Mouse (Mus musculus) embryonic fibroblast, embryonic 13.5 days (primary cell): ENCODE results near the gene Nppa. TPM values are rescaled to one million over a fixed set of nuclear protein-coding genes. Genes with fewer than 3 reads are reported as not detected.
"Not testable (repeated sequence)": the region's sequence is repeated elsewhere in the genome, so short reads cannot be mapped to it uniquely, and the experiment has no call there.

Experiments used
- H3K27ac ChIP-seq: 2 replicates; pipeline ENCODE4 v1.5.1; 2012; ENCODE audit warnings: low read length, control low read depth, inconsistent platforms; ENCODE audit not compliant: insufficient read depth
- H3K4me1 ChIP-seq: 2 replicates; pipeline ENCODE4 v1.6.1; 2011; ENCODE audit warnings: low read length; ENCODE audit not compliant: control insufficient read depth, insufficient read depth
- H3K4me3 ChIP-seq: 2 replicates; pipeline ENCODE4 v1.5.1; 2011; ENCODE audit warnings: mild to moderate bottlenecking, control low read depth, low read length; ENCODE audit not compliant: insufficient read depth
- CTCF ChIP-seq: IDR thresholded peaks from 2 replicates; pipeline ENCODE4 v1.5.1; 2011; ENCODE audit warnings: mild to moderate bottlenecking, control low read depth, low read length, moderate library complexity, borderline replicate concordance; ENCODE audit not compliant: insufficient read depth
- POLR2A ChIP-seq: IDR thresholded peaks from 2 replicates; pipeline ENCODE4 v1.6.1; 2011; ENCODE audit warnings: low read depth, mild to moderate bottlenecking, control low read depth, low read length, moderate library complexity
- polyA plus RNA-seq: library from polyadenylated mRNA; stranded (reverse); fragments of >200 nt; gene quantifications from 2 replicates; pipeline ENCODE4 v1.2.4, GENCODE M21; 2011; ENCODE audit warnings: low read depth; ENCODE audit not compliant: missing spikeins, insufficient read length

The Nppa gene
- polyA plus RNA-seq, 1 experiment: 1.4 TPM

DNA sequence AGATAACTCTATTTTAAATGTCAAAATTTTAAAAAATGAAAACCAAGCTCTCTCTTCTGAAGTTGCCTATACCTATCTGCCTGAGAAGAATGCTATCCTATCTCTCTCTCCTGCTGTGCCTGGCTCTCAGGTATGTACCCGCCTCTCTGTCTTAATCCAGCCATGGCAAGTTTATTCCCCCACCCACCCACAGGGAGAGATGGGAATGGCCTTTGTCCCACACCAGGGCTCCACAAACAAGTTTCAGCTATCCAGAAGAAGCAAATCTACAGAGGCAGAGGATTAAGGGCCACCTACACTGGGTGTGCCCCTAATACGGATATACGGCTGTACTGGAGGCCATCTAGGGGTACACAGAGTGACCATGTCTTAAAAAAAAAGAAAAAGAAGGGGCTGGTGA is 34.9 kb downstream of the Nppa start:
- TF ChIP-seq POLR2A (no peak), CTCF (no peak)
- H3K4me1 ChIP-seq: peaks cover 3% of the 10 kb centered on the region; the same call in 1 of the 2 replicates

DNA sequence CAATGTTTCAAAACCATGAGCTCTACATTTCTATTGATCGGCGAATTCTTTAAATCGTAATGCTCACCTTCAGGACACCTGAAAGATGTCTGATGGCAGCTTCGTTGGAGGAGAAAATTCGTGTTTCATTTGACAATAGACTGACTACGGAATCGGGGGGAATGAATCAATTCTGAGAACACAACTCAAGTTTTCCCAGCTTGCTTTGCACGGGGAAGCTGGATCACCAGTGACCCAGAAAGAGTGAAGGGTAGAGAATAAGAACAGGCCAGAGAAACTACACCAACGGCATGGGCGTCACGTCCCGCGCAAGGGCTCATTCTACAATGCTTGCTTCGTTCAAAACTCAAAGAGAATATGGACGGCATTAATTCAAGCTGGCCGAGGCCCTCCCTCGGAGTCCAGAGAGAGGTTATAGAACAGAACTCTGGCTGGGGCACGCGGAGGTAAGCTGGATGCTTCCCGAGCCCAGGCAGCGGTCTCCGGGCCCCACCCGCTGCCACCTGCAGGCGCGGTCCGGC is 37.6 kb downstream of the Nppa start:
- peak overlapping the region; percentile 93 for H3K4me3 ChIP-seq
- H3K27ac ChIP-seq: peak overlapping the region; percentile 51
- H3K4me1 ChIP-seq: peaks cover 10% of the 10 kb centered on the region
- no peak for TF ChIP-seq CTCF

More for the DNA sequence above, 34.9 kb downstream of the Nppa start:
- Histone ChIP-seq H3K27ac (no peak overlapping the region), H3K4me3 (no peak overlapping the region)

DNA sequence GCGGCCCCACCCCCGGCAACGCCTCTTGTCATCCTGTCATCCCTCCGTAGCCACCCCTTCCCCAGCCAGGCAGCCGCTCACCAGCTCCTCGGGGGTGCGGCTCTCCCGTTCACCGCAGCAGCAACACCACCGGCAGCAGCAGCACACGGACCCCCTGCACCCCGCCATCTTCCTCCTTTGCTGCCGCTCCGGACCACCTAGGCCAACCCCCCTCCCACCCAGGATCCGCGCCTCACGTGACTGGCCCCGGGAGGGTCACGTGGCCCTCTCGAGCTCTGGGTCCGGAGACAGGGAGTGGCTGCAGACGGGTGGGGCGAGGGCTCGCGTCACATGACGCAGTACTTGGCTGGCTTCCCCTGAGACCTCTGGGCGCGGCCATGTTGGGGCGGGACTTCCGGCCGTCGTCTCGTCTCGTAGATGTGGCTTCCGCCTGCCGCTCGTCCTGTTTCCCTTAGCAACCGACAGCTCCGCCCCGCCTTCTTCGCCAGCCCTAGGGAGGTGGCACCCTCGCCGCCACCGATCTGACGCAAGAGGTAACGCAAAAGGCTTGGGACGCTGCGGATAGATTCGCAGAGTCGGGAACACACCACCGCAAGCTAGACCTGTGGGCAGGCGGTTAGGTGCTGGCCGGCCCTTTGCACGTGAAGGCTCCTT is 38.2 kb downstream of the Nppa start, which contains the start of the genes Clcn6 and Mthfr:
Clcn6 (minus strand) TSS at position 222 of the 654 bp plus-strand sequence.
Mthfr (plus strand) TSS at position 478 of the 654 bp plus-strand sequence.
- peaks cover 10% of the 10 kb centered on the region for H3K4me1 ChIP-seq
- H3K4me3 ChIP-seq: peak within 1 kb of the TSS; percentile 93
- TF ChIP-seq CTCF: no peak
- peak; percentile 99 for TF ChIP-seq POLR2A
- H3K27ac ChIP-seq: peak within 1 kb of the TSS; percentile 97

DNA sequence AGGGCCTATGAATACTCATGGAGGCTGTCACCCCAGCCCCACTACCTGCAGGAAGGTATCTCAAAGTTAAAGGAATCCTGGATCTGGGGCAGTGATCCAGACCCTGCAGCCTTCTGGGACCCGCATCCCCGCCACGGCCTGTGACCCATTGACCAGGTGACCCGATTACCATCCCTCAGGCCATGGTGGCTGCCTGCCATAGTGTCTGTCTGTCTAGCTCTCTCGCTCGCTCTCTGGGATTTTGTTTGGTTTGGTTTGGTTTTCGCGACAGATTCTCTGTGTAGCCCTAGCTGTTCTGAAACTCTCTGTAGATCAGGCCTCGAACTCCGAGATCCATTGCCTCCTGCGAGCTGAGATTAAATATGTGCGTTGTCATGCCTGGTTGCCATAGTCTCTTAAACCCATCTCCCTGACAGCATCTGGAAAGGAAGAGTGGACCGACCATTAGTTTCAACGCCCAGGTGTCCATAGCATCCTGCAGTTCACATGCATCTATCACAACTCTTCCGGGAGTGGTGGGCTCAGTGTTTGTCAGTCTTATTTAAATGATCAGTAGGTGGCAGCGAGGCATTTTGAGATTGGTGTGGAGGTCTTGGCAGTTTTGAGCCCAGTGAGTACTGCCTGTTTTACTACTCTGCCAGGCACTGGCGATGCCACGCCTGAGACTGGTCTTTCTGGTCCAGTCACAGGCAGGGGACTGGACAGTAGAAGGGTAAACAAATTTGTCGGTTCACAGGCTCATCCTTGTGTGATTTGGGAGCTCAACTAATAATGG is 38.9 kb downstream of the Nppa start:
- Histone ChIP-seq H3K4me1 (peaks cover 10% of the 10 kb centered on the region), H3K4me3 (peak overlapping the region; percentile 74), H3K27ac (peak overlapping the region; percentile 97)
- TF ChIP-seq CTCF: no peak
- TF ChIP-seq POLR2A: 0 out of 2 replicates have a peak, but pooled peaks have one; percentile 36

DNA sequence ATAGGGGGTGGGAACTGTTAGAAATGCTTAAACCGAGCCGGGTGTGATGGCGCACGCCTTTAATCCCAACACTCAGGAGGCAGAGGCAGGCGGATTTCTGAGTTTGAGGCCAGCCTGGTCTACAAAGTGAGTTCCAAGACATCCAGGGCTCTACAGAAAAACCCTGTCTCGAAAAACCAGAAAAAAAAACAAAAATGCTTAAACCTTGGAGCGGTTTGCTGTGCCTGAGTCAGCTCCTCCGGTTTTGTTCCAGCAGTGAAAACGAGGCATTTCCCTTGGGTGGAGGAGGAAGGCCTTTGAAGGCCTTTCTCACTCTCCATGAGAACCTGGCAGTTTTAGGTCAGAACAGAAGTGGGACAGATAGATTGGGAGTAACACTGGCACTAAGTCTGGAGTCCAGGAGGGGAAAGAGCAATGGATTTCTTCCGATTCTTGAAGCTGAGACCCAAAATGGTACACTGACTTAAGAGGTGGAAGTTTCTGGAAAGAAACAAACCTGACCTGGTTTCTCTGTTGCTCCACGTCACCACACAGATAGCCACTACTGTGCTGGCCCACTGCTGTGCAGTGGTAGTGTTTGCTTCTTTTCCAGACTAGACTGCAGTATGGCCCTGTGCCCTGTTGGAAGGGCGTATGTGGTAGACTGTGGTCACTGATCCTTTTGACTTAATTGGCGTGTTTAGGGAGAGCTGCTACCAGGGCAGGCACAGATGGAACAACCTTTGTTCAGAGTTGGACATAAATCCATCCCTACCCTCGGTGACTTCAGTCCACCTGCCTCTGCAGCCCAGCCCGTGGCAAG is 39.7 kb downstream of the Nppa start:
- Histone ChIP-seq H3K4me1 (peaks cover 10% of the 10 kb centered on the region), H3K4me3 (peak overlapping the region; percentile 74), H3K27ac (peak overlapping the region; percentile 97)
- TF ChIP-seq CTCF (no peak), POLR2A (0 out of 2 replicates have a peak, but pooled peaks have one; percentile 2)

DNA sequence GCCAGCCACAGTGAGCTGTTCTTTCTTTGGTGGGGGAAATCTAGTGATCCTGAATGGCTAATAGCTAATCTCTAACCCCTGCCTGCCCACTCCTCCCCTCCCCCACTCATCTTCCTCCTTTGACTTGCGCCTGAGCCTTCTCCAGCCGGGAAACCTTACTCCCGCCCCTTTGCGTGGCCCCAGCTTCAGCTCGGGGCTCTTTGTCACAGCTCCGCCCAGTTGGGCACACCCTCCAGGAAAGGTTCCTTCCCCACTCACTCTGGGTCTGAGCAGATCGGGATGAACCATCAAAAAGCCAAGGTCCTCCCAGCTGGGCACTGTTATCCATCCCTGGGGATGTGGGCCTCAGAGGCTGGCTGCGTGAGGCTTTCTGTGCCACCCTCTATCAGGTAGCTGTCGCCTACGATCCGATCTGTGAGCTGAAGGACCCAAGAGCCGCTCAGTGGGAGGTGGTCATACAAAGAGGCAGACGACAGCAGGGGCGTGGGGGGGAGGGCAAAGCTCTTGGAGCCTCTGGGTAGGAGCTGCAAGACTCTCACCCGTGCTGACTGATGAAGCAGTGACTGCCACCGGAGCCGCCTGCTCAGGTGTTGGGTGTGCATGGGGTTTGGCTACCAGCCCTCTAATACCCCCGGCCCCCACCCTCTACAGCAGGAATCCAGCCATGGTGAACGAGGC is 40.5 kb downstream of the Nppa start:
- Histone ChIP-seq H3K4me3 (peak overlapping the region; percentile 74), H3K27ac (peak overlapping the region; percentile 97), H3K4me1 (peaks cover 10% of the 10 kb centered on the region)
- TF ChIP-seq CTCF (no peak), POLR2A (peak; percentile 86)

DNA sequence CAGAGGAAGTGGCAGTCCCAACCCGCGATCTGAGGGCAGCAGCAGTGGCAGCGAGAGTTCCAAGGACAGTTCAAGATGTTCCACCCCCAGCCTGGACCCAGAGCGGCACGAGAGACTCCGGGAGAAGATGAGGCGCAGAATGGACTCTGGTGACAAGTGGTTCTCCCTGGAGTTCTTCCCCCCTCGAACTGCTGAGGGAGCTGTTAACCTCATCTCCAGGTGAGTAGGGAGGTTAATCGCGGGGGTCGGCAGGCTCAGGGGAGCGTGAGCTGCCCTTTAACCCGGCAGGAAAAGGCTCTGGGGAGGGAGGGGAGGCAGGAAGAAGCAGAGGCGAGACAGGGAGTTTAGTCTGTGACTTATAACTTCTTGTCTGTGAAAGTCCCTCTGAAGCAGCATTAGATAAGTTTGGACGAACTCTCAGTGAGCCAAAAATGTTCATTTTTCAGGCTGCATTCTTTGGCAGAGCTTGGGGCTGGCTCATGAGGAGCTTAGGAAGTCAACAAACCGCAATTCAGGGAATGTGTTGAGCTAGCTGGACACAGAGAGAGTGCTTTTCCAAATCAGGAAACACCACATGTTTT is 41.2 kb downstream of the Nppa start:
- Histone ChIP-seq H3K4me3 (peak overlapping the region; percentile 54), H3K4me1 (peaks cover 10% of the 10 kb centered on the region), H3K27ac (peak overlapping the region; percentile 91)
- TF ChIP-seq CTCF (no peak), POLR2A (no peak; the same call in 1 of the 2 replicates)

DNA sequence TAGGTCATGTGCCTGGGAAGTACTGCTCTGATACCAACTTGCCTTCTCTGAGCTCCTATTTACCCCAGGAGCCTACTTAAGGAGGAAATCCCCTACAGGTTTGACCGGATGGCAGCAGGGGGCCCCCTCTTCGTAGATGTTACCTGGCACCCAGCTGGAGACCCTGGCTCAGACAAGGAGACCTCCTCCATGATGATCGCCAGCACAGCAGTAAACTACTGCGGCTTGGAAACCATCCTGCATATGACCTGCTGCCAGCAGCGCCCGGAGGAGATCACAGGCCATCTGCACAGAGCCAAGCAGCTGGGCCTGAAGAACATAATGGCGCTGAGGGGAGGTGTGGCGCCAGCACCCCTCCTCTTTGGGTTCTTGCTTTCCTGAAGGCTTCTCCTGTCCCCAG is 42.8 kb downstream of the Nppa start:
- H3K4me1 ChIP-seq, H3K27ac ChIP-seq, H3K4me3 ChIP-seq: not testable (repeated sequence)

DNA sequence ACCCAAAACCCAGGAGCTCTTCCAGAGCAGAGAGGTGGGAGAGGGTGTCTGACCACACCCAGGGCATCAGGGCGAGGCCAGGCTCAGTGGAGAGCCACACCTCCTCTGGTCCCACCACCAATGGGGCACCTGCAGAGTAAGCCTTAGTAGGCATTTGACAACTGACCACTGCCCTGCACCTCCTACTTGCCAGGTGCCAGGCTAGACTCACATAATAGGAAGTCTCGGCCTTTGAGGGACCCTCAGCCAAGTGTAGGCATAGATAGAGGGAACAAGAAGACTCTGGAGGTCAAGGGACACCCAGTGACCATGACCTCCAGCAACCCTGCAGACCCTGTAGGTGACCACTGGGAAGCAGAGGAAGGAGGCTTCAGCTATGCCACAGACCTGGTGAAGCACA is 43.6 kb downstream of the Nppa start:
- TF ChIP-seq CTCF (no peak), POLR2A (no peak)
- no peak overlapping the region for H3K4me3 ChIP-seq
- H3K27ac ChIP-seq: no peak overlapping the region
- H3K4me1 ChIP-seq: peaks cover 7% of the 10 kb centered on the region
